Mouse (Mus musculus) large intestine, adult 2 months (tissue): ENCODE data around the gene Gm20388. TPM values are rescaled to one million over a fixed set of nuclear protein-coding genes. Genes with fewer than 3 reads are reported as not detected.

Experiments
- DNase-seq: peaks from one replicate; pipeline ENCODE4 v3.0.0-alpha.2; 2012; ENCODE audit warnings: low read depth, low spot score
- WGBS: fragments of 180-500 bp; shearing (Covaris S2); methylation state at CpG from one replicate; pipeline ENCODE4 v1.1.7; 2018; 5-methylcytosine and 5-hydroxymethylcytosine counted together
- polyA plus RNA-seq: library from polyadenylated mRNA; depleted of rRNA; stranded (reverse); fragments of >200 nt; gene quantifications from 2 replicates; pipeline ENCODE4 v1.2.3, GENCODE M21; 2012

The Gm20388 gene
- polyA plus RNA-seq, 1 experiment: 31.5 TPM

DNA sequence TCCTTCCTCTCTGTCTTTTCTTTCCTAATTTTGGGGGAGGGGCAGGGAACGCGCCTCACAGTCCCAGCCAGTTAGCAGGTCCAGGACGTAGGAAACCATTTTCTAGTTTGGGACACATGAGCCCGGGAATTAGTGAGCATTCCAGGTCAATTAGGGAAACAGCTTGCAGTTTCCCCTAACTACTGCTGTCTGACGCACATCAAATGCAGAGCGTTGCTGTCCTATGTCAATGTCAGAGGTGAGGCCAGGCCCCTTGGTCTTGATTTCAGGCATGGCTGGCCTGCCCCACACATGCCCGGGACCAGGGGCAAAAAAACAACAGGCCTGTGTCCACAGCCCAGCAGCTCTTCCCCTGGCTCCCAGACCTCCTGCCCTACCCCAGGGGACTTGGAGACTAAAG is 1259.5 kb downstream of the Gm20388 start:
- 68% methylated on average over 7 of the region's 7 CpGs for WGBS
- no peak for DNase-seq

DNA sequence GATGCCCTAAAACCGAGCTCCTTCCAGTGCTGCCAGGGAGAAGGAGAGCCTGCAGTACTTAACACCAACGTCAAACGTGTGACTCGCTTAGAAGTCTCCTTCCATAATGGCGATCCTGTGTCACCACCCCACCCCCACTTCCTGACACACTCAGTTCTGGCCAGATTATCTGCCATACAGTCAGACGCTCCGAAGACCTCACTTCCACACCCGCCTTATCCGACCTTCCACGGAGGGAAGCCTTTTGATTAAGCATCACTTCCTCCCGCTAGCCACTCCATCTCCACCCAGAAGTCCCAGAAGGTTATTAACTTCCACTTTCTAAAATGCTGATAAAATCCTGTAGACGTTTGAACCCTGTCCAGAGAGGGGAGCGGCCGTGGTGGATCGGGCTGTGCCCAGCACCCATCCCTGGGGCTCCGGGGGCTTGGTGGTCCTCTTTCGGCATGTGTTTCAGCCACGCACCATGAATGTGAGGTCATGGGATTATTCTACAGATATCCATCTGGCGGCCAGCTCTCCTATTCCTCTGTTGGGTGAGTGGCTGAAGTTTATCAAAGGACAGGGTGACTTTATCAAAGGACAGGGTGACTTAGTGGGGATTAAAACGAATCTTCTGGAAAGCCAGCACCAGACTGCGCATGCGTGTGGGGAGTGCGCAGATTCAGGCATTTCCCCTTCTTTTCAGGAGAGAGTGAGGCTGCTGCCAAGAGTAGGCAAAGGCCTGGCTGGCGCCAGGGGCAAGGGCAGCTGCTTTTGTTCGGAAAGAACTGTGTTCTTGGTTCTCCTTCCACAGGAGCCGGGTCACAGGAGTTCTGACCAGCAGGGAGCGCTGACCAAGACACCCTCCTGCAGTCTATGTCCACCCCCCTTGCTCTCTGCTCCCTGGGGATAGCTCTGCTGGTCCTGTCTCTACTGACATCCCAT is 1260.2 kb downstream of the Gm20388 start:
- WGBS: 61% methylated on average over 27 of the region's 27 CpGs
- DNase-seq: no peak

DNA sequence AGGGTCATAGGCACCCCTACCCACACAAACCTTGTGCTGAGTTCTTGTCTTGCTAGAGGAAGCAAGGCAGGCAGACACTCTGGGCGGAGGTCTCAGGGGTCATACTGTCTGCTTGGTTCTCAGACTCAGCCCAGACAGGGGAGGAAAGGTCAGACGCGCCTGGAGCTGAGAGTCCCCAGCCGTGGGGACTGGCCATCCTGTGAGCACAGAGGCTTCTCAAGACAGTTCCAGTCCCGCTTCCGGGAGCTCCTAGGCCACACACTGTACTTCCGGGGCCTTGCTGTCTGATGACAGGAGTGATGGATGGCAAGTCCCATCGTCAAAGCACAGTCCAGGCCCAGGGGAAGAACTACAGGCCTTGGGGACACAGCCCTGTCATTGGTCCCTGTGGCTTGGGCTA is 1261.9 kb downstream of the Gm20388 start:
- WGBS: 87% methylated on average over 8 of the region's 8 CpGs
- no peak for DNase-seq

DNA sequence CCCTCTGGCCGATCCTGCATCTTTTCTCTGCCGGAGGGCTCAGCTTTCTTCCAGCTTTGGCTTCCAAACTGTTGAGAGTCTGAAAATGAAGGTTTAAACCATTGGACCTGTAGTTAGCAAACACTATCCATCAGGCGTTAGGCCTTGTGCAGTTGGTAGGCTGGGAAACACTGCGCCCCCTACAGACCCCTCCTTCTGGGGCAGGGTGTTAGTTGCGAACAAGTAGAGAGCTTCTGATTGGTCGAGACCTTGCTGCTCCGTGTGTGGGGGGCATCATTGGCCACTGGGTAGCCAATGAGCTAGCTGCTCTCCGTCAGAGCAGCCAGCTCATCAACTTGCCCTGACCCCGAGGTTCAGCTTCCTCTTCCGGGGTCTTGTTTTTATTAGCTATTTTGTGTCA is 1263.5 kb downstream of the Gm20388 start:
- 76% methylated on average over 10 of the region's 10 CpGs for WGBS
- DNase-seq: no peak

DNA sequence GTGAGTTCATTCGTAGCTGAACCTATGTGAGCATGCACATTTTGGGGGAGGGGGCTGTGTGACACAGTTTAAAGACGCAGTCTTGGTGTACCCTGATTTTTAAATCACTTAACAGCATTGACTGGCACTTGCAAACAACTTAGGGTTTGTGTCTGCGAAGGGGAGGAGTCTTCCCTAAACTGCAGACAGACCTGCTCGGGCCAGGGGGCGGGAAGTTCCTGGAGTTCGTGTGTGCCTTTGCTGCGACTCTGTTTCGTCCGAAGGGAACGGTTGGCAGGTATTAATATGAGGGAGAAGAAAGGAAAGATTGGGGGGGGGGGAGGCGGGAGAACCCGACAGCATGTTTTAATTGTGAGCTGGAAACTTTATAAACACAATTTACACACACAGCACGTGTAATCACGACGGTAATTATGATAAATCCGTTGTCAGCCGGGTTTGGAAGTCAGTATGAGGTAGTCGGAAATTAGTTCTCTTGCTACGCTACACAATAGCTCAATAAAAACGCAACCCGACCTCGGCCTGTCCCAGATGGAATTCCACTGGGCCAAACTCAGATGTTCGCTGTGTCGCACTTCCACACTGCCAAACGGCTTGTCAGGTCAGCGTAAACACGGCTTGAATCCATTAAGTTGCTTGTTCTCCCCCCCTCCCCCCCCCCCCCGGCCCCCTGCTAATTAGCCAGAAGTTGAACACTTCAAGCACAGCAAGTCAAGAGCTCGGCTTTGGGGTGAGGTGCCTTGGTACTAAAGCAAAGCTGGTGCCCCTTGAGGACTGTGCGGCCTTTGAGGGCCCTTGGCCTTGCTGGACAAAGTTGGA is 1264.3 kb downstream of the Gm20388 start:
- 38% methylated on average over 30 of the region's 30 CpGs for WGBS
- DNase-seq: no peak

DNA sequence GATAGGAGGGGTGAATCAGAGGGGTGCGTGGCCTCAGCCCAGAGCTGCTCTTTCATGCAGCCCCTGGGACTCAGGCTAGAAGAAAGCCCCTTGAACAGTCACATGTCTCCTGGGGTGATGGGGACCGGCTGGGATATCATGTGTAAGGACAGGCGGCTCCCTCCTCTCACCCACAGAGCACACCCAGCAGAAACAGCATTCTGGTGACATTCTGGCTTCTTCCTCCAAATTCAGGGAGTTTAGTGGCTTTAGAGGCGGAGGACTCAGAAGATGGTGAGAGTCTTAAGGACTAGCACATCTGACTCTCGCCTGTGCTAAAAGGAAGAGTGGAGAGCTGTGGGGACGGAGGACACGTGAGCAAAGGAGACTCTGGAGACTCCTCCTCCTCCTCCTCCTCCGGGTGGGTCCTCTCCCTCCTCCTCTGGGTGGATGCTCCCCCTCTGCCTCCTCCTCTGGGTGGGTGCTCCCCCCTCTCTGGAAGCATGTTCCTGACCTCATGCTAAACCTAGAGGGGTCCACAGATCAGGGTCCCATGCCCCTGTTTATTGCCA is 1265.0 kb downstream of the Gm20388 start:
- WGBS: 83% methylated on average over 8 of the region's 8 CpGs
- no peak for DNase-seq

DNA sequence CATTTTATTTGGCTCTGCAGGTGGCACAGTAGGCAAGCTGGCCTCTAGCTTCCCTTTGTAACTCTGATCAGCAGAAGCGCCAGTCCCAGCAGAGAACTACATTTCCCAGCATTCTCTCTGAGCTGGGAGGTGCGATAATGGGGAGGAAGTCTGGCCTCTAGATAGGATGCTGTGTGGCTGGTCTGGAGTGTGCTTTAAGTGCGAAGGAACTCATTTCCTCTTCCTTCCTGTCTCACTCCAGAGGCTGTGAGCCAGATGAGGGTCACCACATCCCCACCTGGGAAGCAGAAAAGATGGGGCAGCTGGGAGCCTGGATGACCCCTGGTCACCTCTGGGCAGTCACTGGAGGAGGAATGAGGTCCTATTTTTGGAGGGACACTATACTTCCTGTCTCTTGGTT is 1265.7 kb downstream of the Gm20388 start:
- no peak for DNase-seq
- 34% methylated on average over 3 of the region's 3 CpGs for WGBS

DNA sequence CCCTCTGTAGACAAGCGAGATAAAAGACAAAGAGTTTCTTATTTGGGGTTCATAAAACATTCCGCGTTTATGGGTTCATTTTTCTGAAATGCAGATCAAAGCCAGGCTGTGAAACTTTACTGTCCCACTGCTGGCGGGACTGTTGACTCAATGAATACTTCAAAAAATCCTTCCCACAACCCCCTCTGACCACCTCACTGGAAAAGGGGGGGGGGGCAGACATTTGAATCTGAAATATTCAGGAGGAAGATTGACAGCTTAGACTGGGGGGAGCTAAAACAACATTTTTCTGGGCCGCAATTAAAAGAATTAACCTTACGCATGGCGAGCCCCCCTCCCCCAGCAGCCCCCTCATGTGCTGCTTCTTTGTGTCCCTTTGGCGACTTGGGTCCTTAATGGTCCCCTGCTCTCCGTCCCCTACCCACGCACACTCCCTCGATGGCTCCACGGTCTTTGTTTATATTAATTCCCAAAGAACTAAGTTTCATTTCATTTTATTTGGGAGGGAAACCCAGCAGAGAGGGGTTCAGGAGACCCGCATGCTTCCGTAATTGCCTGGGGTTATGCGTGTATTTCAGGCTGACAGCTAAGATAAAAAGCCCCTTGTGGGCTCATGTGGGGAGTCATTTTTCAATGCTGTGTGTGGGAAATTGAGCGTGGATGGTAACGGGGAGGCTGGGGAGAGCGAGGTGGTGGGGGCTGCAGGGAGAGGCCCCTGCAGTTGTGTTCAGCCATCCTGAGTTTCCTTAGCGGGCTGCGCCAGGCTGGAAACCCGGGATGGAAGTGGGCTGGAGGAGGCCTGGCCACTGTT is 1270.0 kb downstream of the Gm20388 start:
- WGBS: 56% methylated on average over 21 of the region's 21 CpGs
- no peak for DNase-seq

DNA sequence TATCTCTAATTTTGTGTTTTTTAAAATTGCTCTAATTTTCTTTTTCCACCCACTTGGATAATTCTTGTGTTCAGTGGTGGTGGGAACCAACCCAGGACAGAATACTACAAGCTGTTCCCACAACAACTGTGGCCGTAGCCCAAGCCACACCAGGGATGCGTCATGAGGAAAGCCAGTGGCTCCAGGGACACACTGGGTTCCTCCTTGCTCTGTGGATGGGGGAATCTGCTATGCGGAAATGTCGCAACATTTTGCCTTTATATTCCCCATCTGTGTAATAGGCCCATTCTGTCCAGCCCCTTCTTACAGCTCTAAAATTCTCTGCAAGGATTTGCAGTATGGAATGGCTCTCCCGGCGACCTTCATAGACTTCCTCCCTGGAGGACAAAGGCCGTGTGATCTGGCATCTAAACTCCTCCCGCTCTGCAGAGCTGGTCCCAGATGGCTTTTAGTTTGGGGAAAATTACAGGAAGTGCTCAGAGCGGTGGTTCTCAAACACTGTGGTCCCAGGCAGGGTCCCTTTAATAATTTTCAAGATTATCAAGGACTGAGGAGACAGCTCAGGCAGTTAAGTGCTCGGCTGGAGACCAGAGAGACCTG is 1270.7 kb downstream of the Gm20388 start:
- no peak for DNase-seq
- WGBS: 44% methylated on average over 10 of the region's 10 CpGs

DNA sequence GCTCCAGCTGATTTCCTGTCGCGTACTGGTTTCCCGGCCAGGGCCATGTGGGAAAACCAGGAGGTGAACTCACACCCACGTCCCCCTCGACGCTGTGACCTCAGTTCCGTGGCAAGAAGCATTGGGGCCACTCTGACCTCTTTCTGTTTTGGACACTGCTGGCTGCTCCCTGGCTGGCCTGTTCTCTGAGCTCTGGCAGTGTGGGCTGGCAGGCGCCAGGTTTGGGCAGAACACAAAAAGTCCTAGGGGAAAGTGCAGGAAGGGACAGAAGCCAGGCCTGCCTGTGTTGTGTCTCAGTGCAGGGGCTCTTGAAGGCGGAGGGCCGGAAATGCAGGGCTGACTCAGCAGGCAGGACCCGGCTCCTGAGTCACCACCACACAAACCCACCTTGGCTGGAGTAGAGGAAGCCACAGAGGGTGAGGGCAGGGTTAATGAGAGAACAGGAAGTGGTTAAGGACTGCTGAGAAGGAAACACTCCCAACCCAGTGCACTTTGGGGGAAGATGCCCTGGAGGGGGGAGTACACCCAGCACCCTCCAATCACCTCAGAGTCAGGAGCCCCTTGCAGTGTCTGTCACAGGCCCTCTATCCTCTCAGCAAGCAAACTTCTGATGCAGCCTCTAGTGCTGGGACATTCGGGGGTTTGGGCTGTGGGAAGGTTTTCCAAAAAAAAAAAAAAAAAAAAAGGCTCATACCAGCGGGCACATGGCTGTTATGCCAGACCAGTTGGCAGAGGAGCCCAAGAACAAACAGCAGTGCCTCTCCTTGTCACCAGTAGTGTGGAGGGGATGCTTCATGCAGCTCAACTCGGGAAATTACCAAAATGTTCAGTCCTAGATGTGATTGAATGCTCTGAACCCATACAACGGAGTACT is 1277.1 kb downstream of the Gm20388 start:
- 61% methylated on average over 15 of the region's 15 CpGs for WGBS
- no peak for DNase-seq

DNA sequence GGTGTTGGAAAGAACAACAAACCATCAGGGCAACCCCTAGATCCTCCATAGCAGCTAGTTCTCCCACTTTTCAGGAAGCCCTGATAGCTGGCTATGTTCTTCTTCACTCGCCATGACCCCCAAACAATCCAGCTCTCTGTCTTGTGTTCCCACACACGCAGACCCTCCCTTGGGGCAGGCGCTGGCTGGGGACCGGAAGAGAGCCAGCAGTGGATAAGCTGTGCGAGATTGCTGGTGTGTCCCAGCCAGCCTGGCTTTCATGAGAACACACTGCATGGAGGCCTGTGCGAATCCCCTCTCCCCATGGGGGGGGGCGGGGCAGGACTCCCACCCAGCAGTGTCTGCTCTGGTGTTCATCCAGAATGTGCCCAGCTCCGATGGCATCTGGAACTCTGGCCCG is 1278.4 kb downstream of the Gm20388 start:
- DNase-seq: no peak
- 60% methylated on average over 9 of the region's 9 CpGs for WGBS

DNA sequence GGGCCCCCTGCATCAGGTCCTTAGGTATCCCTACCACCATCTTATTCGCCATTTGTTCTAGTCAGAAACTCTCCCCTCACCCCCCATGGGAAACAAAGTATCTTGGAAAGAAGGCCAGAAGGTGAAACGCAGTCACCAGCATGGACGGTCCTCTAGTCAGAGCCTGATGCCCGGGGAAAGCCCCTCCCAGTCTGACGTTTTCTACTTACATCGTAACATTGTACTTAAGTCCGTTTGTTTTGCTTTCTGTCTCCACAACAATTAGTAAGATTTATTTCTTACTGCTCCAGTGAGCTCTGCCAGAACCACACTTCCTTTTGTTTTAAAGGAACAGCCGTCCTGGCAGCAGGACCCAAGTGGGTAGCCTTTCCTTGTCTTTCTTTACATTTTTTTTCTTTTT is 1281.8 kb downstream of the Gm20388 start:
- 20% methylated on average over 8 of the region's 8 CpGs for WGBS
- no peak for DNase-seq

DNA sequence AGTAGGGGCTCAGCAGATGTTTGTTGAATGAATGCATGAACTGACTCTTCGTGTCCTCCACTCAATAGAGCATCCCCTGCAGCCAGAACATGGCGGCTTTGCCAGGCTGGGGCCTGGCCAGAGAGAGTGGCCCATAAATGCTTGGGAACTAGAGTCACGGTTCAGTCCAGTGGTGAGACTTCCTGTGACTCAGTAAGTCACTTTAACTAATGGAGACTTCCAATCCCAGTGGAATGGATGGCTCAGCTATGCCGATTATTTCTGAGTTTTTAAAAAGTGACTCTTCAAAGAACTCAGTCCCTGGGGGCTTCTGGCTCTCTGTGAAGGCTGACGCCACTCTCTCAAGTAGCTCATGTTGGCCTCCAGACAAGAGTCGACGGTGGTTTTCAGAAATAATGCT is 1285.3 kb downstream of the Gm20388 start:
- WGBS: 74% methylated on average over 7 of the region's 7 CpGs
- DNase-seq: no peak

DNA sequence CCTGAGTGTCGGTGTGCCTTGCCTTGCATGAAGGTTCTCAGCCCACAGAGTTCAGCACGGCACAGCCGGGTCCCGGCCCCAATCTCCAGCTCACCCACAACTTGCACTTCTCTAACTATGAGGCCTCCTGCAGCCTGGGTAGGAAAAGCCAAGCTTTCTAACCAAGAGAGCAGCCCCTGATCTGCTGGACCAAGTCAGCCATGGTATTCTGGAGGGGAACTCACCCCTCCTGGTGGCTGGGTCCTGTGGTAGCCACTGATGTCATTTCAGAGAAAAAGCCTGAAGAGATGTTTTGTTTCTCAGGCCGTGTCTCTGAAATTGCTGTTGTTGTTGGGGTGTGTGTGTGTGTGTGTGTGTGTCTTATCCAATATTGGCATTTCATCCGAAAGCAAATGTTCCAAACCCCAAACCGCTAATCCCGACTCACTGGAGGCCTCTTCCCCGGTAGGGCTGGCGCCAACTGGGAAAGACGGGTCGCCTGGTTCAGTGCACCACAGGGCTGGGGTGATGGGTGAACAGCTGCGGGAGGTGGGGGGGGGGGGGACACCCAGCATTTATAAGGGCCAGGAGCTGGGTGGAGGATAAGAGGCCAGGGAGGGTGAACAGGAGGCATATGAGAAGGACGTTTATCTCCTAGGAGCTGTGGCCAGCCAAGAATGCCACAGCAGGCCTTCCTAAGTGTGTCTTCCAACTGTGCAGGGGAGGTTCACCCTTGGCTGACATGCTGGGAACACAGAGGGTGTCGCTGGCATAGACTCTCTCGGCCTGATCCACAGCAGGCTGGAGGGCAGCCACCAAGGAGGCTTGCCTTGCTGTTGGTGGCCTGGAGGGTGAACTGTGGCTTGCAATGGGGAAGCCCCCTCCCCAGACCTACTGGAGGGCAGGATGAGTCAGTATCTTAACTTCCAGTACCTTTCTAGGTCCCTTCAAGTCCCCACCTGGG is 1286.4 kb downstream of the Gm20388 start:
- DNase-seq: no peak
- 83% methylated on average over 16 of the region's 16 CpGs for whole genome bisulfite sequencing

DNA sequence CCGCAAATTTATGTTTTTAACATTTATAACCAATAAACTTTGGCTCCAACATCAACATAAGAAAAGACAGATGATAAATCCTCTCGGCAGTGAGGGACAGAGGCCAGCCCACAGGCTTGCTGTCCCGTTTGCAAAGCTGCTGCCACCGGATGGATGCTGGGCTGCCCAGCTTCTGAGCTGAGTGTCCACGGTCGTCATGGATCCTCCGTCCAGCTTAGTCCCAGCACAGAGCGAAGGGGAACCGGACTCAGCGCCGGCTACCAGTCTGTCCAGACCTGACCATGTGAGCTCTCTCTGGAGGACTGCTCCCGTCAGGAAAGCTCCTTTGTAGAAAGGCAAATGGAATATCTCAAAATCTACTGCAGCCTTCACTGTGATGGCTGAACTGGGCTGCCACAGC is 1289.4 kb downstream of the Gm20388 start:
- 29% methylated on average over 12 of the region's 12 CpGs for WGBS
- no peak for DNase-seq

DNA sequence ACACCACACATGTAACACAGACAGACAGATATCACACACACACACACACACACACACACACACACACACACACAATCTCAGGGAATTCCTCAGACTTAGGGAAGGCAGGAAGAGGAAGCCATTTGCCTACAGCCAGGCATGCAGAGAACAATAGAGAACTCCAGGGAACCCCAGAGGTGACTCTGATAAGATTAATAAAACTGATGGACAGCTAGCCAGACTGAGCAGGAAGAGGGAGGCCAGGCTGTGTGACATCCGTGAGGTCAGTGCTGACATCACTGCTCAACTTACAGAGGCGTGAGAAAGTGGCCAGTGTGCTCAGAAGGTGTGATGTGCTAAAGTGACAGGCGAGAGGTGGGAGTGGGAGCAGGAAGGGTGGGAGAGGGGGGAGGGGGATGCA is 1290.3 kb downstream of the Gm20388 start:
- WGBS: 56% methylated on average over 3 of the region's 3 CpGs
- DNase-seq: no peak

DNA sequence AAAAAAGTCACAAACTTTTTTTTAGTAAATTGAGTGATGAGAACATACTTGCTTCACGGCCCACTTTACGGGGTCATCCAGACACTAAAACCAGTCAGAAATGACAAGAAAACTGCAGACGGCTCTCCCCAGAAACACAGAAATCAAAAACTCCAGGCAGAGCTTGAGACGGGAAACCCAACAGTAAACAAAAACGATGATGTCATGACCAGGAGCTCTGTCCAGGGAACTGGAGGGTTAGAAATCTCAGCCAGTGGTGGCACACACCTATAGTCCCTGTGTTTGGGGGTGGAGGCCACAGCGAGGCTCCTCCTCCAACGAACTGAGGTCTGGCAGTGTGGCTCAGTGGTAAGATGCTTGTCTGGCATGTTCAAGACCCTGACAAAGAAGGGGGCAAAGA is 1291.0 kb downstream of the Gm20388 start:
- 56% methylated on average over 7 of the region's 7 CpGs for WGBS

More for the DNA sequence above, 1291.0 kb downstream of the Gm20388 start:
- no peak for DNase-seq
